Mouse (Mus musculus): ENCODE results near the gene Sparcl1. TPM values are rescaled to one million over a fixed set of nuclear protein-coding genes. Genes with fewer than 3 reads are reported as not detected.

Gene Sparcl1
- polyA plus RNA-seq, 1 experiment from 2014 or later, result 50.1 TPM

- Histone ChIP-seq H3K36me3 (no peaks in the 10 kb centered on the region), H3K4me2 (replicated peaks) (no peak overlapping the region), H3K9ac (no peak overlapping the region), H3K27me3 (no peaks in the 10 kb centered on the region), H3K4me1 (no peaks in the 10 kb centered on the region), H3K9me3 (no peaks in the 10 kb centered on the region), H3K27ac (no peak overlapping the region), H3K4me3 (no peak overlapping the region)
- ATAC-seq (ENCODE audit: insufficient number of reproducible peaks, insufficient read depth, low FRiP score, low TSS enrichment), result no peak
- 82% methylated on average over 1 of the region's 1 CpGs for WGBS
Observed at GRCm38 (mm10) chr5:104036686-104037085, 76.8 kb downstream of the Sparcl1 start.

- Histone ChIP-seq H3K4me1 (no peaks in the 10 kb centered on the region), H3K9me3 (no peaks in the 10 kb centered on the region), H3K36me3 (no peaks in the 10 kb centered on the region), H3K4me3 (no peak overlapping the region), H3K9ac (no peak overlapping the region), H3K27ac (no peak overlapping the region), H3K4me2 (replicated peaks) (no peak overlapping the region), H3K27me3 (no peaks in the 10 kb centered on the region)
- WGBS, result 56% methylated on average over 1 of the region's 1 CpGs
- ATAC-seq (ENCODE audit: insufficient number of reproducible peaks, insufficient read depth, low FRiP score, low TSS enrichment), result no peak
Observed at GRCm38 (mm10) chr5:104035824-104036223, 77.7 kb downstream of the Sparcl1 start.

- H3K27me3 ChIP-seq, result no peaks in the 10 kb centered on the region
- H3K4me2 ChIP-seq (replicated peaks), result no peak overlapping the region
- H3K9ac ChIP-seq, result no peak overlapping the region
- no peak overlapping the region for H3K27ac ChIP-seq
- ATAC-seq (ENCODE audit: insufficient number of reproducible peaks, insufficient read depth, low FRiP score, low TSS enrichment), result no peak
- no peaks in the 10 kb centered on the region for H3K9me3 ChIP-seq
- H3K36me3 ChIP-seq, result no peaks in the 10 kb centered on the region
- no peak overlapping the region for H3K4me3 ChIP-seq
- H3K4me1 ChIP-seq, result no peaks in the 10 kb centered on the region
Observed at GRCm38 (mm10) chr5:104035066-104035465, 78.5 kb downstream of the Sparcl1 start.

GRCm38 (mm10) chr5:104032434-104033097, 81.0 kb downstream of the Sparcl1 start:
- no peak for ATAC-seq (ENCODE audit: insufficient number of reproducible peaks, insufficient read depth, low FRiP score, low TSS enrichment)
- no peak overlapping the region for H3K9ac ChIP-seq
- no peak overlapping the region for H3K27ac ChIP-seq
- H3K4me1 ChIP-seq, result no peaks in the 10 kb centered on the region
- no peaks in the 10 kb centered on the region for H3K9me3 ChIP-seq
- 83% methylated on average over 2 of the region's 2 CpGs for WGBS
- no peak overlapping the region for H3K4me3 ChIP-seq
- H3K36me3 ChIP-seq, result no peaks in the 10 kb centered on the region
- no peak overlapping the region for H3K4me2 ChIP-seq (replicated peaks)
- H3K27me3 ChIP-seq, result no peaks in the 10 kb centered on the region

Small RNA genes within 50 kb of the gene (microRNA-seq; reads per million reads assigned to microRNA genes)
- gene Mir5619, result 2.0 reads per million, percentile 5 among the genes with 10 or more reads in this experiment

Other genes starting within 250 kb of the Sparcl1 start
- gene Klhl8, start 202.5 kb downstream of the Sparcl1 start, polyA plus RNA-seq (2016; fragmentation: Nextera tagmentation; extraction: Ambion mirVana), result 14.6 and 15.2 TPM in 2 replicates
- gene Hsd17b13, start 136.3 kb downstream of the Sparcl1 start, polyA plus RNA-seq (2016; fragmentation: Nextera tagmentation; extraction: Ambion mirVana), result 0.20 TPM in 1 of 2 replicates, not detected in the other
- gene Hsd17b11, start 91.8 kb downstream of the Sparcl1 start, polyA plus RNA-seq (2016; fragmentation: Nextera tagmentation; extraction: Ambion mirVana), result 2.2 and 3.7 TPM in 2 replicates
- 69.0 and 76.0 TPM in 2 replicates for gene Nudt9, start 67.4 kb downstream of the Sparcl1 start, polyA plus RNA-seq (2016; fragmentation: Nextera tagmentation; extraction: Ambion mirVana)
- gene Gm17660, start 36.1 kb downstream of the Sparcl1 start, polyA plus RNA-seq (2016; fragmentation: Nextera tagmentation; extraction: Ambion mirVana), result not detected in 2 replicates
- gene Dspp, start 57.0 kb upstream of the Sparcl1 start, polyA plus RNA-seq (2016; fragmentation: Nextera tagmentation; extraction: Ambion mirVana), result not detected in 2 replicates
- gene Dmp1, start 88.9 kb upstream of the Sparcl1 start, polyA plus RNA-seq (2016; fragmentation: Nextera tagmentation; extraction: Ambion mirVana), result 0.33 and 0.43 TPM in 2 replicates
- gene Ibsp, start 185.4 kb upstream of the Sparcl1 start, polyA plus RNA-seq (2016; fragmentation: Nextera tagmentation; extraction: Ambion mirVana), result 0.46 and 0.64 TPM in 2 replicates
- not detected in 2 replicates for gene Mepe, start 211.6 kb upstream of the Sparcl1 start, polyA plus RNA-seq (2016; fragmentation: Nextera tagmentation; extraction: Ambion mirVana)

Measured in embryonic facial prominence, embryonic 12.5 days (tissue).